Mouse (Mus musculus) embryonic facial prominence, embryonic 13.5 days (tissue): ENCODE data around the gene Herc1. TPM values are rescaled to one million over a fixed set of nuclear protein-coding genes. Genes with fewer than 3 reads are reported as not detected.

Experiments
- ATAC-seq: fragments of 200-750 bp; cut with Nextera tagmentation; 2 replicates; pipeline ENCODE4 v1.8.0; 2017; ENCODE audit warnings: low read depth; ENCODE audit not compliant: insufficient number of reproducible peaks, insufficient read depth, low FRiP score, low TSS enrichment
- H3K27ac ChIP-seq: fragments of 300-500 bp; sonication (generic); 2 replicates; pipeline ENCODE4 v1.5.1; 2015; ENCODE audit warnings: moderate library complexity, mild to moderate bottlenecking, inconsistent platforms
- H3K27me3 ChIP-seq: fragments of 300-500 bp; sonication (generic); 2 replicates; pipeline ENCODE4 v1.6.1; 2015; ENCODE audit warnings: mild to moderate bottlenecking, inconsistent platforms
- H3K36me3 ChIP-seq: fragments of 300-500 bp; sonication (generic); 2 replicates; pipeline ENCODE4 v1.6.1; 2015; ENCODE audit warnings: mild to moderate bottlenecking, inconsistent platforms
- H3K4me1 ChIP-seq: fragments of 300-500 bp; sonication (generic); 2 replicates; pipeline ENCODE4 v1.6.1; 2015; ENCODE audit warnings: inconsistent platforms
- H3K4me2 ChIP-seq: fragments of 300-500 bp; sonication (generic); 2 replicates; pipeline ENCODE4 v1.6.1; 2015; ENCODE audit warnings: moderate library complexity, mild to moderate bottlenecking, inconsistent platforms
- H3K4me3 ChIP-seq: fragments of 300-500 bp; sonication (generic); 2 replicates; pipeline ENCODE4 v1.5.1; 2015; ENCODE audit warnings: mild to moderate bottlenecking, inconsistent platforms
- H3K9ac ChIP-seq: fragments of 300-500 bp; sonication (generic); 2 replicates; pipeline ENCODE4 v1.6.1; 2015; ENCODE audit warnings: mild to moderate bottlenecking, inconsistent platforms
- H3K9me3 ChIP-seq: fragments of 300-500 bp; sonication (generic); 2 replicates; pipeline ENCODE4 v1.6.1; 2016; ENCODE audit warnings: inconsistent platforms
- WGBS: fragments of 180-500 bp; shearing (Covaris S2); methylation state at CpG from one replicate; pipeline ENCODE4 v1.1.7; 2015; ENCODE audit warnings: mixed read lengths; 5-methylcytosine and 5-hydroxymethylcytosine counted together
- polyA plus RNA-seq: library from polyadenylated mRNA; unstranded; fragments of >200 nt; fragmentation: Nextera tagmentation; extraction: Ambion mirVana; gene quantifications from 2 replicates; pipeline ENCODE4 v1.2.1, GENCODE M21; 2015

The Herc1 gene
- 24.0 and 26.0 TPM in 2 replicates for polyA plus RNA-seq

DNA sequence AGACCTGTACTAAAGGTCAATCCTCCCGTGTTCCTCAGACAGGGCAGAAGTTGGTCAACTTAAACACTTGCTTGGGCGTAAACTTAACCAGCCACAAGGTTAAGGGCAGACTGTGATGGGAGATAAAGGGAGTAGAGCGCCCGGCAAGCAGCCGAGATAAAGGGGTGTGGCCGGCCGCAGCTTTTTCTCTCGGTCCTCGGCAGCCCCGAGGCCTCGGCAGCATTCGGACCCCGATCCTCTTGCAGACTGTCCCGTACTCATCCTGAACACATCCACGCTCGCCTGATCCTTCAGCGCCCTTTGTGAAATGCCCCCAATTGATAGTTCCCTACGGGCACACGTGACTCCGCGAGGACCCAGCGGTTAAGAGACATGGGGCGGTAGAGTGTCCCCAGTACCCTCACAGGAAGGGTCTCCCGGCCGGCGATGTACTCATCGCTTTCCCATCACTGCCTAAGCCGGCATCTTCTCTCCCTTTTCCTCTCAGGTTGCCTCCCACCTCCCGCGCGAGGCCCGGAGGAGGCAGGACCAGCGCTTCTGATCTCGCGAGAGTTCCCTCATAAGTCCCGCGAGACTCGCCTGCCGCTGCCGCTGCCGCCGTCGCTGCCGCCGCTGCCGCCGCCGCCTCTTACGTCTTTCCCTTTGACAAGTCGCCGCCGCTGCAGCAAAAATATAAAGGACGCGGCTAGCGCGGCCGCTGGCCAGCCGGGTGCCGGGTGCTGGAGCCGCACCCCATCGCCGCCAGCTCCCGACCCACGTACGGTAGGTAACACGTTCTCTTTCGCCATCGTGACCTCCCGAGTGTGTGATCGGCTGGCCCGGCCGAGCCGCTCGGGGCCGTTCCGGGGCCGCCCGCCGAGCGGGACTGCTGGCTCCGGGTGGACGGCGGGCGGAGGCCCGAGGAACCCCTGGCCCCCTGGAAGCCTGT, at the start of gene Herc1:
TSS of gene Herc1 (plus strand) at position 591 of the 928 bp plus-strand sequence.
- H3K4me2 ChIP-seq = peak within 1 kb of the TSS; percentile 92
- no peaks in the 10 kb centered on the region for H3K27me3 ChIP-seq
- peak; percentile 78 for ATAC-seq
- no peaks in the 10 kb centered on the region for H3K36me3 ChIP-seq
- peak within 1 kb of the TSS; percentile 92 for H3K27ac ChIP-seq
- peak within 1 kb of the TSS; percentile 99 for H3K4me3 ChIP-seq
- H3K9ac ChIP-seq = peak within 1 kb of the TSS; percentile 98
- H3K4me1 ChIP-seq = peaks cover 13% of the 10 kb centered on the region
- under 1% methylated on average over 85 of the region's 85 CpGs for WGBS
- H3K9me3 ChIP-seq = no peaks in the 10 kb centered on the region

GRCm38 (mm10) chr9:66304320-66305090, 45.7 kb upstream of the Herc1 start:
- Histone ChIP-seq H3K4me3 (no peak overlapping the region), H3K27me3 (no peaks in the 10 kb centered on the region), H3K4me2 (peak overlapping the region; percentile 52; the same call in 1 of the 2 replicates), H3K9ac (no peak overlapping the region), H3K36me3 (no peaks in the 10 kb centered on the region), H3K9me3 (no peaks in the 10 kb centered on the region), H3K27ac (no peak overlapping the region), H3K4me1 (peaks cover 9% of the 10 kb centered on the region)
- ATAC-seq = no peak
- WGBS = 88% methylated on average over 3 of the region's 3 CpGs

DNA sequence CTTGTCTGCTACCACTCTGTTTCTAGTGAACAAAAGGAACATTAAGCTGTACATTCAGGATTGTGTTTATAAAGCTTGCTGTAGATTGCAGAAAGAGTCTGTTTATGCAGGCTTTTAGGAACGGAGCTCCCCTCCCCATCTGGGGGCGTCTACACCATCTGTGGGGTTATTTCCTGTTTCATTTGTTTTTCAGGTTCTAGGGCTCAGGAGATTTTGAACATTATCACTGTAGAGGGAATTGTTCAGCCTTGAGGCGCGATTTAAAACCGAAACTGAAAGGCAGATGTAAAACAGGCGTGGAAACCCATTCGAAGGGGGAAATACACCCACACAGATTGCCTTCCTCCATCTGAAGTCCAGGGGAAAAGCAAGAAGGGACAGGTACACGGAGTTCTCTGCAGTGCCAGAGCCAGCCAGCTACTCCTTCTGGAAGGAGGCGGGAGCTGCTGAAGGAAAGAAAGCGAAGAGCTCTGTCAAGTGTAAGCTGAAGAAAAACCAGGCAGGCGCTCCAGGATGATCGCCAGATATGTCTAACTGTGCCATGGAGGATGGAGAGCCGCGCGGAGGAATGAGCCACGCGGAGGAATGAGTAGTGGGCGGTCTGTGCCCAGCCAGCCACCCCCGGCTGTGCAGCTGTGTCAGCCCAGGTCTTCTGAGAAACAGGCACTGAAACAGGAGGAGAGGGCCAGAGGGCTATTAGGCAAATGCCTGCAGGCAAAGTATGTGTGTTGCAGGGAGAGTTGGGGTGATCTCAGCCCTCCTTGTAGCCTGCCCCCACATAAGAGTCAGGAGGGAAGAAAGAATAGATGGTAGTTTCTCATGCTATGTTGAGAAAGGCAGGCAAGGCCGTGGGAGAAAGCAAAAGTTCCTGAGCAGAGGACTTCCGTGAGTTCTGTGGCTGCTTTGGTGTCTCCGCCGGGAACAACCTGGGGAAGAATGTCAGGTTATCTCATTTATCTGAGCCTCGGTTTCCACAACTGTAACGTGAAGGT, 44.8 kb upstream of the Herc1 start:
- no peak for ATAC-seq
- Histone ChIP-seq H3K9ac (0 out of 2 replicates have a peak overlapping the region, but pooled peaks have one; percentile 8), H3K4me2 (peak overlapping the region; percentile 52), H3K4me1 (peaks cover 9% of the 10 kb centered on the region), H3K9me3 (no peaks in the 10 kb centered on the region), H3K27ac (0 out of 2 replicates have a peak overlapping the region, but pooled peaks have one; percentile 22), H3K36me3 (no peaks in the 10 kb centered on the region), H3K27me3 (no peaks in the 10 kb centered on the region), H3K4me3 (peak overlapping the region; percentile 28)
- 48% methylated on average over 25 of the region's 25 CpGs for WGBS

- Histone ChIP-seq H3K4me1 (peaks cover 9% of the 10 kb centered on the region), H3K27ac (no peak overlapping the region), H3K9me3 (no peaks in the 10 kb centered on the region), H3K27me3 (no peaks in the 10 kb centered on the region), H3K4me2 (no peak overlapping the region), H3K4me3 (no peak overlapping the region), H3K9ac (no peak overlapping the region), H3K36me3 (no peaks in the 10 kb centered on the region)
- WGBS = 84% methylated on average over 3 of the region's 3 CpGs
- no peak for ATAC-seq
Observed at GRCm38 (mm10) chr9:66306414-66306813, 43.8 kb upstream of the Herc1 start.

GRCm38 (mm10) chr9:66307341-66307740, 42.9 kb upstream of the Herc1 start:
- WGBS = 21% methylated on average over 2 of the region's 2 CpGs
- H3K27me3 ChIP-seq = no peaks in the 10 kb centered on the region
- H3K36me3 ChIP-seq = no peaks in the 10 kb centered on the region
- H3K9ac ChIP-seq = no peak overlapping the region
- no peak overlapping the region for H3K4me3 ChIP-seq
- H3K9me3 ChIP-seq = no peaks in the 10 kb centered on the region
- peak; percentile 64; the same call in 1 of the 2 replicates for ATAC-seq
- H3K27ac ChIP-seq = no peak overlapping the region
- no peak overlapping the region for H3K4me2 ChIP-seq
- H3K4me1 ChIP-seq = peaks cover 9% of the 10 kb centered on the region

GRCm38 (mm10) chr9:66308741-66309140, 41.5 kb upstream of the Herc1 start:
- H3K27me3 ChIP-seq = no peaks in the 10 kb centered on the region
- no peak overlapping the region for H3K4me3 ChIP-seq
- WGBS = 57% methylated on average over 4 of the region's 4 CpGs
- no peak overlapping the region for H3K9ac ChIP-seq
- ATAC-seq = no peak
- H3K4me1 ChIP-seq = peaks cover 9% of the 10 kb centered on the region
- H3K36me3 ChIP-seq = no peaks in the 10 kb centered on the region
- no peak overlapping the region for H3K4me2 ChIP-seq
- no peak overlapping the region for H3K27ac ChIP-seq
- H3K9me3 ChIP-seq = no peaks in the 10 kb centered on the region

DNA sequence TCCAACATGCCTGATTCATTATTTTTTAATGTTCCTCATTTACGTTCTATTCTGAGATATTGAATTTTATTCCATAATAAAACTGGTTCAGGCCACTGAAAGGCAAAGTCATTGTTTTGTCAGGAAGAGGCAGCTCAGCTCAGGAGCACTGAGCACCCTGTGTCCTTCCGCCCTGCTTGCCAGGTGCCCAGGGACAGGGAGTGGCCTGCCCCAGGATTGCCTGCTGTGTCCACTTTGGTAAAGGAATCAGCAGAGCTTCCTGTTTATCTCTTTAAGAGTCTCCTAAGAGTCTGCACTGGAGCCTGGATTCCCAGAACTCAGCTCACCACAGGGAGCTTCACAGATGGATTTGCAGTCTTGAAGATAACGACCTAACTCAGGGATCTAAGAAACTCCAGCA, 38.8 kb upstream of the Herc1 start:
- no peaks in the 10 kb centered on the region for H3K9me3 ChIP-seq
- H3K27ac ChIP-seq = no peak overlapping the region
- no peak for ATAC-seq
- H3K4me3 ChIP-seq = no peak overlapping the region
- WGBS = 38% methylated on average over 3 of the region's 3 CpGs
- H3K4me1 ChIP-seq = no peaks in the 10 kb centered on the region
- H3K27me3 ChIP-seq = no peaks in the 10 kb centered on the region
- H3K4me2 ChIP-seq = no peak overlapping the region
- H3K9ac ChIP-seq = no peak overlapping the region
- H3K36me3 ChIP-seq = no peaks in the 10 kb centered on the region

GRCm38 (mm10) chr9:66316603-66317002, 33.6 kb upstream of the Herc1 start:
- Histone ChIP-seq H3K9me3 (no peaks in the 10 kb centered on the region), H3K4me2 (no peak overlapping the region), H3K27me3 (no peaks in the 10 kb centered on the region), H3K4me1 (no peaks in the 10 kb centered on the region), H3K36me3 (no peaks in the 10 kb centered on the region), H3K4me3 (no peak overlapping the region), H3K27ac (no peak overlapping the region), H3K9ac (no peak overlapping the region)
- 77% methylated on average over 2 of the region's 2 CpGs for WGBS
- no peak for ATAC-seq

DNA sequence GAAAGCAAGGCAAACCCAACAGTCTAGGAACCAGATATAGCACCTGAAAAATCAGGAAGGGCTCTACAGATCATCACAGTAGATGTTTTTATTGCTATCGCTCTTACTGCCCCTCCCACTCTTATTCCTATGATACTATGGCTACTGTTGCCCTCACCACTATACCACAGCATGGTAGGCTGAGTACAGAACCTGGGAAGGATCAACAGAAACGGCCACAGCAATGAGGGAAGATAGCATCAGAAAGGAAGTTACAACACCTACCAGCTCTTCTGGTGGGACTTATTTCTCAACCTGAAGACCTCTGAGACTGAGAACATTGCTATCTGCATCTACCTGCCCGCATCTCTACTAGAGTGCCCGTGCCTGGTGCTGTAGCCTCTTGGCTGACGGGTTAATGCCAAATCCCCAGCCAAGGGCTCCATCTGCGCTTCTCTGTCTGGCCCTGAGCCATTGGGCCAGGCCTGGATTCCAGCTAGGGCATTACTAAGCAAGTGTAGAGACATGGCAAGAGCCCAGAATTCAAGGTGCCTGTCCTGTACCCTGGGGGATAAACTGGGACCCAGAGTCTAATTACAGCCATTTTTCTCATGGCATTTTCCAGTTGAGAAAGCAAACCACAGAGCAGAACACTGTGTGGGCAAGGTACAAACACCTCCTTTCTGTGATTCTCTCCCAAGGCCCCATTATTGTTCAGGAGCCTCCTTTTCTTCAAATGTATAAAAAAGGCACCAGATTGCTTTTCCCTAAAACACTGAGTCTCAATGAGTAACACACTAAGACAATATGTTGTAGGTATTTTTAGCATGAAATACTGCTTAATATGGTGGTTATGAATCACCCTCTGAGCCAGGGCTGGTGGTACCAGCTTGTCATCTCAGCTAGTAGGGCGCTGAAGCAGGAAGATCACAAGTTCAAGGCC, 28.0 kb upstream of the Herc1 start:
- Histone ChIP-seq H3K4me1 (no peaks in the 10 kb centered on the region), H3K27ac (no peak overlapping the region), H3K27me3 (no peaks in the 10 kb centered on the region), H3K9me3 (no peaks in the 10 kb centered on the region), H3K36me3 (no peaks in the 10 kb centered on the region), H3K4me2 (no peak overlapping the region), H3K9ac (no peak overlapping the region), H3K4me3 (no peak overlapping the region)
- no peak for ATAC-seq
- WGBS = 88% methylated on average over 7 of the region's 7 CpGs

DNA sequence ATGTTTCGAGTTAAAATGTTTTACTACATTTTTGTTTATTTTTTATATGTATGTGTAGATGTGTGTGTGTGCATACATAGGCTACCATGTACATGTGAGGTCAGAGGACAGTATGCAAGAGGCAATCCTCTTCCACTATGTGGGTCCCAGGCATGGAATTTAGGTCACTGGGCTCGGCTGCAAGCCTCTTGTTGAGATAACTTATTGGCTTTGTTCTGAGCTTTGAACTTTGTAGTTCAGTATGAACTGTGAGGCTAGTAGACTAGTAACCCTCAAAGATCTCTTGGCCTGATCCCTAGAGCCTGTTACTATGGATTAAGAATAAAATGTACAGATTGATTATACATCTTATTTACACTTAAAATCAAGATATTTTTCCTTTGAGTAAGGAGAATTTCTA, 23.4 kb upstream of the Herc1 start:
- H3K4me2 ChIP-seq = no peak overlapping the region
- 0 out of 2 replicates have a peak, but pooled peaks cover 5% of the 10 kb centered on the region for H3K4me1 ChIP-seq
- 73% methylated on average over 2 of the region's 2 CpGs for WGBS
- ATAC-seq = no peak
- H3K9ac ChIP-seq = no peak overlapping the region
- no peaks in the 10 kb centered on the region for H3K9me3 ChIP-seq
- H3K27ac ChIP-seq = no peak overlapping the region
- no peaks in the 10 kb centered on the region for H3K36me3 ChIP-seq
- no peaks in the 10 kb centered on the region for H3K27me3 ChIP-seq
- no peak overlapping the region for H3K4me3 ChIP-seq
